ENCODE assay signal across 8 mouse cellular contexts in genomic region chr1:88756658-88757057, GRCm38 (mm10). TPM values are rescaled to one million over a fixed set of nuclear protein-coding genes. Genes with fewer than 3 reads are reported as not detected.
DNase-seq lines count a peak whose midpoint lies in the region; ATAC-seq and TF ChIP-seq lines count a peak whose summit lies in the region.

No protein-coding gene starts in this region.

- ATAC-seq in midbrain, postnatal 0 days (ENCODE audit: low FRiP score), result no peak

- H3K27ac ChIP-seq in midbrain, postnatal 0 days (ENCODE audit: low read depth, low read length), result no peak overlapping the region

- H3K4me3 ChIP-seq in midbrain, postnatal 0 days (ENCODE audit: low read depth, low read length), result no peak overlapping the region

- no peak overlapping the region for H3K4me2 ChIP-seq in midbrain, postnatal 0 days (ENCODE audit: low read depth, low read length, poor library complexity, severe bottlenecking)

- no peaks in the 10 kb centered on the region for H3K4me1 ChIP-seq in midbrain, postnatal 0 days (ENCODE audit: insufficient read depth, low read length)

- no peaks in the 10 kb centered on the region for H3K36me3 ChIP-seq in midbrain, postnatal 0 days (ENCODE audit: insufficient read depth, low read length)

- DNase-seq in ovary, postnatal 10 days (ENCODE audit: low spot score), result peak; percentile 47
- no peak for DNase-seq in ovary, adult 18-20 months (ENCODE audit: low spot score)
- DNase-seq in cerebellum, postnatal 25 days, result peak; percentile 57 to 67
- peak; percentile 37 to 45 for DNase-seq in frontal cortex, postnatal 25 days (ENCODE audit: low spot score in 2 of 2)
- DNase-seq in induced T-regulatory cell, adult 2 months (ENCODE audit: low read depth), result peak; percentile 32
- peak; percentile 69 for DNase-seq in left cerebral cortex, postnatal 4 days
- DNase-seq in midbrain, postnatal 0 days (ENCODE audit: low spot score), result peak; percentile 61
- peak; percentile 31 for DNase-seq in thymus, postnatal 25 days

- H3K9me3 ChIP-seq in midbrain, postnatal 0 days (ENCODE audit: low read length), result no peaks in the 10 kb centered on the region

- TF ChIP-seq CTCF in midbrain, postnatal 0 days (IDR thresholded peaks at IDR 0.05), result peak; percentile 70

- no peak overlapping the region for H3K9ac ChIP-seq in midbrain, postnatal 0 days (replicated peaks; ENCODE audit: low read length, poor library complexity, severe bottlenecking)

- intact Hi-C loops in left cerebral cortex, postnatal 4 days (cut with DNase I), result loop anchor here (10.0 kb wide), 1 partner anchor 878 kb away; no protein-coding TSS in a partner anchor

- 73% methylated on average over 7 of the region's 7 CpGs for WGBS in midbrain, postnatal 0 days

- no peaks in the 10 kb centered on the region for H3K27me3 ChIP-seq in midbrain, postnatal 0 days (ENCODE audit: insufficient read depth, low read length)

RNA-seq across cellular contexts. Expression of gene Arl4c, which starts 54.6 kb away (rescaled TPM):
- total RNA-seq in left cerebral cortex, postnatal 4 days (2021), result 10 to 100 TPM; 82.8 to 83.3 TPM
- total RNA-seq in midbrain, postnatal 0 days (2014; rRNA removed), result 101 and 115 TPM in 2 replicates
- 44.4 and 47.4 TPM in 2 replicates for polyA plus RNA-seq in midbrain, postnatal 0 days (2015; fragmentation: Nextera tagmentation; extraction: Ambion mirVana)
